Comparison of ENCODE assay signal across 8 mouse cellular contexts in genomic region chr4:56946180-56946579, GRCm38 (mm10). TPM values are rescaled to one million over a fixed set of nuclear protein-coding genes. Genes with fewer than 3 reads are reported as not detected.
DNase-seq lines count a peak whose midpoint lies in the region; ATAC-seq and TF ChIP-seq lines count a peak whose summit lies in the region.

No protein-coding gene starts in this region.

- no peaks in the 10 kb centered on the region for H3K27me3 ChIP-seq in spleen, adult 2 months (ENCODE audit: control insufficient read depth, insufficient read depth, low read length)
- H3K27me3 ChIP-seq in embryonic facial prominence, embryonic 14.5 days (replicated peaks; ENCODE audit: control insufficient read depth, insufficient read depth, low read length), result no peaks in the 10 kb centered on the region
- H3K27me3 ChIP-seq in limb, embryonic 15.5 days, result no peaks in the 10 kb centered on the region
- H3K27me3 ChIP-seq in stomach, embryonic 16.5 days (ENCODE audit: control insufficient read depth, insufficient read depth, low read length), result no peaks in the 10 kb centered on the region

- 6% methylated on average over 14 of the region's 14 CpGs for WGBS in spleen, adult 2 months
- whole genome bisulfite sequencing in embryonic facial prominence, embryonic 14.5 days, result under 1% methylated on average over 14 of the region's 14 CpGs
- under 1% methylated on average over 14 of the region's 14 CpGs for WGBS in limb, embryonic 15.5 days
- under 1% methylated on average over 14 of the region's 14 CpGs for WGBS in stomach, embryonic 16.5 days

- no peak for TF ChIP-seq POLR2A in spleen, adult 2 months (IDR thresholded peaks at IDR 0.05; ENCODE audit: low read depth, low read length)

- H3K36me3 ChIP-seq in spleen, adult 2 months (ENCODE audit: control insufficient read depth, insufficient read depth, low read length), result no peaks in the 10 kb centered on the region
- no peaks in the 10 kb centered on the region for H3K36me3 ChIP-seq in embryonic facial prominence, embryonic 14.5 days (ENCODE audit: control insufficient read depth, insufficient read depth, low read length)
- no peaks in the 10 kb centered on the region for H3K36me3 ChIP-seq in limb, embryonic 15.5 days
- no peaks in the 10 kb centered on the region for H3K36me3 ChIP-seq in stomach, embryonic 16.5 days (ENCODE audit: control insufficient read depth, insufficient read depth, low read length)

- H3K4me1 ChIP-seq in spleen, adult 2 months (ENCODE audit: control insufficient read depth, insufficient read depth, insufficient read length), result peaks cover 8% of the 10 kb centered on the region
- H3K4me1 ChIP-seq in embryonic facial prominence, embryonic 14.5 days (ENCODE audit: control insufficient read depth, insufficient read depth, low read length), result peaks cover 18% of the 10 kb centered on the region
- peaks cover 34% of the 10 kb centered on the region for H3K4me1 ChIP-seq in limb, embryonic 15.5 days
- peaks cover 37% of the 10 kb centered on the region for H3K4me1 ChIP-seq in stomach, embryonic 16.5 days (ENCODE audit: control insufficient read depth, insufficient read depth, low read length)

- no peak overlapping the region for H3K27ac ChIP-seq in spleen, adult 2 months (ENCODE audit: insufficient read depth, low read length)
- peak overlapping the region; percentile 92; the same call in 1 of the 2 replicates for H3K27ac ChIP-seq in embryonic facial prominence, embryonic 14.5 days (replicated peaks; ENCODE audit: low read depth, low read length)
- peak overlapping the region; percentile 95 for H3K27ac ChIP-seq in limb, embryonic 15.5 days
- peak overlapping the region; percentile 91 for H3K27ac ChIP-seq in stomach, embryonic 16.5 days (ENCODE audit: low read length)

- H3K9me3 ChIP-seq in embryonic facial prominence, embryonic 14.5 days (ENCODE audit: control insufficient read depth, low read length), result no peaks in the 10 kb centered on the region
- H3K9me3 ChIP-seq in limb, embryonic 15.5 days, result no peaks in the 10 kb centered on the region
- no peaks in the 10 kb centered on the region for H3K9me3 ChIP-seq in stomach, embryonic 16.5 days (replicated peaks; ENCODE audit: control insufficient read depth, low read length)

- ATAC-seq in embryonic facial prominence, embryonic 14.5 days (ENCODE audit: low read depth), result peak; percentile 16; the same call in 1 of the 2 replicates
- no peak for ATAC-seq in limb, embryonic 15.5 days (ENCODE audit: insufficient number of reproducible peaks, low FRiP score, low TSS enrichment, low read depth)
- ATAC-seq in stomach, embryonic 16.5 days (ENCODE audit: insufficient read depth, low FRiP score), result no peak

- TF ChIP-seq CTCF in spleen, adult 2 months (IDR thresholded peaks at IDR 0.05; ENCODE audit: extremely low read depth, insufficient read depth, insufficient read length, insufficient replicate concordance), result no peak

- DNase-seq in spleen, adult 2 months (ENCODE audit: low read depth in 1 of 2, low spot score in 2 of 2), result no peak
- no peak for DNase-seq in spleen, postnatal 14 days (ENCODE audit: low spot score in 2 of 2)
- DNase-seq in embryonic facial prominence, embryonic 14.5 days (ENCODE audit: low spot score), result peak; percentile 59
- DNase-seq in retina, embryonic 14.5 days (ENCODE audit: low spot score), result no peak
- DNase-seq in natural killer cell, adult 2 months (ENCODE audit: low spot score in 2 of 2), result no peak
- no peak for DNase-seq in gastrocnemius, adult 18-20 months (ENCODE audit: low spot score)

- H3K4me3 ChIP-seq in spleen, adult 2 months (ENCODE audit: extremely low read depth, insufficient read depth, insufficient read length), result peak overlapping the region; percentile 93
- peak overlapping the region; percentile 94 for H3K4me3 ChIP-seq in embryonic facial prominence, embryonic 14.5 days (ENCODE audit: low read depth, low read length)
- H3K4me3 ChIP-seq in limb, embryonic 15.5 days, result peak overlapping the region; percentile 92
- H3K4me3 ChIP-seq in stomach, embryonic 16.5 days (replicated peaks; ENCODE audit: low read length), result peak overlapping the region; percentile 88

- H3K4me2 ChIP-seq in embryonic facial prominence, embryonic 14.5 days (ENCODE audit: low read depth, low read length), result peak overlapping the region; percentile 66
- peak overlapping the region; percentile 84 for H3K4me2 ChIP-seq in limb, embryonic 15.5 days
- peak overlapping the region; percentile 86 for H3K4me2 ChIP-seq in stomach, embryonic 16.5 days (ENCODE audit: low read depth, low read length)

- H3K9ac ChIP-seq in embryonic facial prominence, embryonic 14.5 days (ENCODE audit: low read depth, low read length), result peak overlapping the region; percentile 92
- H3K9ac ChIP-seq in limb, embryonic 15.5 days, result peak overlapping the region; percentile 76
- peak overlapping the region; percentile 89 for H3K9ac ChIP-seq in stomach, embryonic 16.5 days (ENCODE audit: low read length)

RNA-seq across cellular contexts. Expression of gene Tmem245, which starts 1.1 kb away (rescaled TPM):
- 9.0 and 9.4 TPM in 2 replicates for polyA plus RNA-seq in spleen, adult 2 months (2012; rRNA removed)
- 9.8 and 11.7 TPM in 2 replicates for polyA plus RNA-seq in embryonic facial prominence, embryonic 14.5 days (2014; fragmentation: Nextera tagmentation; extraction: Ambion mirVana)
- 10.9 TPM in 2 replicates for polyA plus RNA-seq in limb, embryonic 15.5 days (2015; fragmentation: Nextera tagmentation; extraction: Ambion mirVana)
- 5.7 and 5.8 TPM in 2 replicates for polyA plus RNA-seq in stomach, embryonic 16.5 days (2015; fragmentation: Nextera tagmentation; extraction: Ambion mirVana)
- 10 to 100 TPM; 19.7 to 21.1 TPM for total RNA-seq in gastrocnemius, adult 18-20 months (2021)

RNA-seq across cellular contexts. Expression of gene Frrs1l, which starts 44.0 kb away (rescaled TPM):
- not detected in 2 replicates for polyA plus RNA-seq in spleen, adult 2 months (2012; rRNA removed)
- polyA plus RNA-seq in embryonic facial prominence, embryonic 14.5 days (2014; fragmentation: Nextera tagmentation; extraction: Ambion mirVana), result 4.0 and 4.9 TPM in 2 replicates
- 1.8 and 2.5 TPM in 2 replicates for polyA plus RNA-seq in limb, embryonic 15.5 days (2015; fragmentation: Nextera tagmentation; extraction: Ambion mirVana)
- 0.60 and 0.71 TPM in 2 replicates for polyA plus RNA-seq in stomach, embryonic 16.5 days (2015; fragmentation: Nextera tagmentation; extraction: Ambion mirVana)
- not detected for total RNA-seq in gastrocnemius, adult 18-20 months (2021)
